Mouse (Mus musculus) CH12.LX (cell line): ENCODE measurements around the gene Sparcl1.

Experiments
- BHLHE40 ChIP-seq: IDR thresholded peaks from 2 replicates; pipeline ENCODE4 v1.6.1; 2011; ENCODE audit warnings: mild to moderate bottlenecking, low read depth, low read length, improper control_type of control experiment
- CTCF ChIP-seq, 2 experiments: IDR thresholded peaks in 1 of 2; conservative IDR thresholded peaks in 1 of 2; 2 replicates each; pipeline ENCODE4 v1.5.1; 2011 to 2012; ENCODE audit warnings: low read depth in 2 of 2, low read length in 2 of 2, improper control_type of control experiment in 1 of 2, inconsistent platforms in 1 of 2, mild to moderate bottlenecking in 1 of 2, moderate library complexity in 1 of 2
- E2F4 ChIP-seq: IDR thresholded peaks from 2 replicates; pipeline ENCODE4 v1.6.1; 2011; ENCODE audit warnings: low read depth, low read length, improper control_type of control experiment; ENCODE audit not compliant: insufficient replicate concordance
- NELFE ChIP-seq: IDR thresholded peaks from 2 replicates; pipeline ENCODE4 v1.6.1; 2011; ENCODE audit warnings: low read depth, low read length, improper control_type of control experiment
- NRF1 ChIP-seq: IDR thresholded peaks from 2 replicates; pipeline ENCODE4 v1.6.1; 2014; ENCODE audit warnings: low read depth, mild to moderate bottlenecking, inconsistent platforms, low read length, improper control_type of control experiment, moderate library complexity
- POLR2A ChIP-seq: IDR thresholded peaks from 2 replicates; pipeline ENCODE4 v1.6.1; 2011; ENCODE audit warnings: low read depth, mild to moderate bottlenecking, improper control_type of control experiment, low read length
- RAD21 ChIP-seq: IDR thresholded peaks from 2 replicates; pipeline ENCODE4 v1.6.1; 2011; ENCODE audit warnings: low read depth, mild to moderate bottlenecking, low read length, improper control_type of control experiment, moderate library complexity
- SMC3 ChIP-seq: IDR thresholded peaks from 2 replicates; pipeline ENCODE4 v1.6.1; 2011; ENCODE audit warnings: low read depth, low read length, improper control_type of control experiment
- ZKSCAN1 ChIP-seq: IDR thresholded peaks from 2 replicates; pipeline ENCODE4 v1.6.1; 2012; ENCODE audit warnings: low read depth, inconsistent platforms, low read length, improper control_type of control experiment, borderline replicate concordance
- ZNF384 ChIP-seq: IDR thresholded peaks from 2 replicates; pipeline ENCODE4 v1.6.1; 2012; ENCODE audit warnings: low read depth, low read length, improper control_type of control experiment, inconsistent platforms

- TF ChIP-seq SMC3 (no peak), BHLHE40 (no peak), ZKSCAN1 (no peak), RAD21 (no peak), E2F4 (no peak), CTCF (conservative IDR thresholded peaks at IDR 0.05 in 1 of 2, IDR thresholded peaks at IDR 0.05 in 1 of 2; ENCODE audit: low read depth in 2 of 2, low read length in 2 of 2) (no peak), ZNF384 (no peak), NELFE (no peak), POLR2A (no peak), NRF1 (no peak)
These were observed at the start of gene Sparcl1 for GRCm38 (mm10) chr5:104113491-104114172.
